Mouse (Mus musculus): ENCODE data around the gene Snx27. TPM values are rescaled to one million over a fixed set of nuclear protein-coding genes. Genes with fewer than 3 reads are reported as not detected.

Snx27 gene
- total and polyA plus RNA-seq, 3 experiments: 36.9 to 123 (median 45.4) TPM

- no peaks in the 10 kb centered on the region for H3K79me2 ChIP-seq (ENCODE audit: control insufficient read depth, insufficient read depth, low read length, poor library complexity)
- TF ChIP-seq MXI1 (IDR thresholded peaks at IDR 0.05; ENCODE audit: low read depth, low read length) (no peak), POLR2AphosphoS5 (IDR thresholded peaks at IDR 0.05; ENCODE audit: borderline replicate concordance, low read depth, low read length) (no peak), NELFE (IDR thresholded peaks at IDR 0.05; ENCODE audit: low read depth, low read length) (no peak), ZNF384 (IDR thresholded peaks at IDR 0.05; ENCODE audit: low read depth, low read length) (no peak), USF2 (IDR thresholded peaks at IDR 0.05; ENCODE audit: borderline replicate concordance in 1 of 2, insufficient read depth in 1 of 2, low read depth in 1 of 2, low read length in 2 of 2) (no peak), POLR2AphosphoS2 (IDR thresholded peaks at IDR 0.05; ENCODE audit: low read length) (no peak), UBTF (IDR thresholded peaks at IDR 0.05; ENCODE audit: borderline replicate concordance, insufficient read depth, low read depth, low read length) (no peak)
- no peaks in the 10 kb centered on the region for H3K27me3 ChIP-seq (ENCODE audit: control insufficient read depth in 1 of 2, insufficient read depth in 2 of 2, low read length in 2 of 2)
- H3K36me3 ChIP-seq (ENCODE audit: control insufficient read depth in 1 of 2, insufficient read depth in 2 of 2, low read length in 2 of 2): no peaks in the 10 kb centered on the region
- H3K4me3 ChIP-seq (ENCODE audit: control insufficient read depth in 1 of 2, insufficient read depth in 1 of 2, low read depth in 2 of 2, low read length in 2 of 2): no peak overlapping the region
- no peak for DNase-seq (ENCODE audit: low read depth, low spot score)
- no peak overlapping the region for H3K9ac ChIP-seq (ENCODE audit: control insufficient read depth, low read depth, low read length, poor library complexity, severe bottlenecking)
- no peaks in the 10 kb centered on the region for H3K9me3 ChIP-seq (replicated peaks; ENCODE audit: insufficient read depth, low read length)
- H3K4me1 ChIP-seq (ENCODE audit: control insufficient read depth in 1 of 2, insufficient read depth in 2 of 2, low read length in 2 of 2): 0 out of 4 replicates have a peak, but pooled peaks cover 0 to 4% of the 10 kb centered on the region in 2 experiments
- H3K27ac ChIP-seq (ENCODE audit: control insufficient read depth, low read depth, low read length): no peak overlapping the region
Measured at GRCm38 (mm10) chr3:94611343-94611742, 28.8 kb upstream of the Snx27 start.

GRCm38 (mm10) chr3:94610581-94610980 is 28.1 kb upstream of the Snx27 start:
- H3K36me3 ChIP-seq (ENCODE audit: control insufficient read depth in 1 of 2, insufficient read depth in 2 of 2, low read length in 2 of 2): no peaks in the 10 kb centered on the region
- DNase-seq (ENCODE audit: low read depth, low spot score): no peak
- H3K9ac ChIP-seq (ENCODE audit: control insufficient read depth, low read depth, low read length, poor library complexity, severe bottlenecking): no peak overlapping the region
- TF ChIP-seq ZKSCAN1 (IDR thresholded peaks at IDR 0.05; ENCODE audit: low read depth, low read length): no peak
- no peak for TF ChIP-seq POLR2AphosphoS2 (IDR thresholded peaks at IDR 0.05; ENCODE audit: low read length)
- TF ChIP-seq MAZ (IDR thresholded peaks at IDR 0.05; ENCODE audit: low read depth, low read length): no peak
- TF ChIP-seq USF2 (IDR thresholded peaks at IDR 0.05; ENCODE audit: borderline replicate concordance in 1 of 2, insufficient read depth in 1 of 2, low read depth in 1 of 2, low read length in 2 of 2): no peak
- TF ChIP-seq ZC3H11A (IDR thresholded peaks at IDR 0.05; ENCODE audit: low read depth, low read length): no peak
- no peak for TF ChIP-seq E2F4 (IDR thresholded peaks at IDR 0.05; ENCODE audit: borderline replicate concordance, low read depth, low read length)
- no peak for TF ChIP-seq MYC (IDR thresholded peaks at IDR 0.05; ENCODE audit: low read depth, low read length)
- no peak for TF ChIP-seq MXI1 (IDR thresholded peaks at IDR 0.05; ENCODE audit: low read depth, low read length)
- no peak for TF ChIP-seq RCOR1 (IDR thresholded peaks at IDR 0.05; ENCODE audit: low read depth, low read length)
- no peak for TF ChIP-seq HCFC1 (IDR thresholded peaks at IDR 0.05; ENCODE audit: low read depth, low read length)
- no peak for TF ChIP-seq ELF1 (IDR thresholded peaks at IDR 0.05; ENCODE audit: low read depth, low read length)
- 0 out of 4 replicates have a peak, but pooled peaks cover 0 to 4% of the 10 kb centered on the region in 2 experiments for H3K4me1 ChIP-seq (ENCODE audit: control insufficient read depth in 1 of 2, insufficient read depth in 2 of 2, low read length in 2 of 2)
- no peaks in the 10 kb centered on the region for H3K9me3 ChIP-seq (replicated peaks; ENCODE audit: insufficient read depth, low read length)
- no peak overlapping the region for H3K4me3 ChIP-seq (ENCODE audit: control insufficient read depth in 1 of 2, insufficient read depth in 1 of 2, low read depth in 2 of 2, low read length in 2 of 2)
- H3K27ac ChIP-seq (ENCODE audit: control insufficient read depth, low read depth, low read length): no peak overlapping the region
- no peaks in the 10 kb centered on the region for H3K27me3 ChIP-seq (ENCODE audit: control insufficient read depth in 1 of 2, insufficient read depth in 2 of 2, low read length in 2 of 2)
- H3K79me2 ChIP-seq (ENCODE audit: control insufficient read depth, insufficient read depth, low read length, poor library complexity): no peaks in the 10 kb centered on the region

Data from MEL (cell line).